Mouse (Mus musculus): ENCODE measurements at regions not wholly inside any gene's neighbourhood (a gene's known extent, or its start where the extent isn't known, plus 50 kb on each side); places are given as distances from the start of the nearest gene placed in this dataset.

DNA sequence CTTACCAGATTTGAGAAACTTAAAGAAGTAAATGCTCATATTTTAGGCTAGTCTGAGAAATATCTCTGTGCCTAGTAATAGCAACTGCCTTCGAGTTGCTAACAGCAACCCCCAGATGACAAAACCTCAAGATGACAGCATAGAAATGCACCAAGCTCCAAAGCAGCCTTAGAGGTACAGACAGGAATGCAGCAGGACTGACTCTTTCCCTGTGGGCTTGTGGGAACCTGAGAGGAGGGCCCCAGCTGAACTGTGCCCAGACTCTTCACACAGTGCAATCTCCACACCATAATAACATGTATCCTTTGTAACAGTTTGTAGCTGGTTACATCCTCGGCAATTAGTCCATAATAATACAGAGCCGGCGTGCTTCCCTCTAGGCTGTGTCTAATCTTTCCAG is 252.9 kb upstream of the Spag17 start:
- DNase-seq (ENCODE audit: low read depth): no peak

DNA sequence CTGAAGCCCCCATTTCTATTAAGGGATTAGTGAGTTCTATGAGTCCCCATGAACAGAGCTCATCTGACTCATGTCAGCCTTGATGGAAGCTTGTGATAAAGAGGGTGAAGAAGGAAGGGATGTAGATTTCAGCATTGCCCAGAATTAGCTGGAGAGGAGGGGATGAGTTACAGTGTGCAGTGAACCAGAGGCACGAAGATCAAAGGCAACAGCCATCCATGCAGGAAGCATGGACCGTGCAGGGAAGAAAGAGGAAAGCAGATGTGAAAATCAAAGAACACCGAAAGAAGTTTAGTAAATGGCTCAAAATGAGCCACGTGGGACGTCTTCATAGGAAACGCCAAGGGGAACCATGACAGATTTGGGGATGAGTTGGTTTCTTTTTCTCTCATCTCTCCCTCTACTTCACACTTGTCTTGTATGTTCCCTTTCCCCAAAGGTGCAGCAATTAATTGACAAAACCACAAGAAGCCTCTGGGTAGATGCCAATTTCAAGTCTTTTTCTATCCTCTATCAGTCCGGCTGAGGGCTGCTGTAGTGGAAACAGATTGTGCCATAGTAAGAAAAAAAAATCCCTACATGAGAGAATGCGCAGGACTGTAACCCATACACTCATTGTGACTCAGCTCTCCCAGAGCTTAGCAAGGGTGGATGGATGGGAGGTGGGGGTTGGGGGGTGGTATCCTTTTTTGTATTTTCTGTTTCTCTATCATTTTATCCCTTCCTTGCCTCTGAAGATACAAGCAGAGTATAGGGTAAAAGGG is 243.7 kb upstream of the Spag17 start:
- TF ChIP-seq POLR2A (IDR thresholded peaks at IDR 0.05; ENCODE audit: borderline replicate concordance, extremely low read depth, insufficient read depth, insufficient read length, poor library complexity, severe bottlenecking): no peak
- TF ChIP-seq CTCF (IDR thresholded peaks at IDR 0.05; ENCODE audit: borderline replicate concordance, extremely low read depth, insufficient read depth, insufficient read length): no peak
- DNase-seq (ENCODE audit: low read depth): peak; percentile 7

More for the DNA sequence above, 252.9 kb upstream of the Spag17 start:
- no peak for TF ChIP-seq POLR2A (IDR thresholded peaks at IDR 0.05; ENCODE audit: borderline replicate concordance, extremely low read depth, insufficient read depth, insufficient read length, poor library complexity, severe bottlenecking)
- TF ChIP-seq CTCF (IDR thresholded peaks at IDR 0.05; ENCODE audit: borderline replicate concordance, extremely low read depth, insufficient read depth, insufficient read length): no peak

DNA sequence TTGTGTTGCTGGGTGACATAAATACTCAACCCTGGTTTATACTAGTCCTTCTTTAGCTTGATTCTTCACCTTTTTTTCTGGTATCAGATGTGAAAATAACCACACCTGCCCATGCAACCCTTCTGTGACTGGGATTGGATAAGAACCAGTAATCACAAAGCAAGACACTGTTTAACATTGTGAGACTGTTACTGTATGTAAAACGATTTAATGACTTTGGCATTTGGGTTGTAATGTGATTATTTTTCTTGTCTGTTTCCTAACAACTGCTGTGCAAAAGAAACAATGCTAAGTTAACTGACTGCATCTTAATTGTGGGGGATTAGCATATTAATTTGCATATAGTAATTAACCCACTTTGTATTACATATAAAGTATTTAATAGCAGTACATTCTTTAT is 240.3 kb upstream of the Spag17 start:
- TF ChIP-seq CTCF (IDR thresholded peaks at IDR 0.05; ENCODE audit: borderline replicate concordance, extremely low read depth, insufficient read depth, insufficient read length) (no peak), POLR2A (IDR thresholded peaks at IDR 0.05; ENCODE audit: borderline replicate concordance, extremely low read depth, insufficient read depth, insufficient read length, poor library complexity, severe bottlenecking) (no peak)
- DNase-seq (ENCODE audit: low read depth): peak; percentile 33

DNA sequence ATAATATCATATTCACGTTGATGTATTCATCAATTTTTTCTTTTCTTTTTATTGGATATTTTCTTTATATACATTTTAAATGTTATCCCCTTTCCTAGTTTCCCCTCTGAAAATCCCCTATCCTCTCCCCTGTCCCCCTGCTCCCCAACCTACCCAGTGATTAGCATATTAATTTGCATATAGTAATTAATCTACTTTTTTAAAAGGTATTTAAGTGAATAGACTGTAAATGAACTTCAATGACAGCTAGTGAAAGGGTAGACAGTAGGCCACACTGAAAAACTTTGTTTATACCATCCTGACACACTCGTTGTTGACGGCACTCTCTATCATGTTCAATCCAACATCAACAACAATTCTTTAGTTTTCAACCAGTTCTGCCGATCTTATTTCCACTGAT is 239.9 kb upstream of the Spag17 start:
- no peak for TF ChIP-seq CTCF (IDR thresholded peaks at IDR 0.05; ENCODE audit: borderline replicate concordance, extremely low read depth, insufficient read depth, insufficient read length)
- TF ChIP-seq POLR2A (IDR thresholded peaks at IDR 0.05; ENCODE audit: borderline replicate concordance, extremely low read depth, insufficient read depth, insufficient read length, poor library complexity, severe bottlenecking): no peak
- DNase-seq (ENCODE audit: low read depth): peak; percentile 23

DNA sequence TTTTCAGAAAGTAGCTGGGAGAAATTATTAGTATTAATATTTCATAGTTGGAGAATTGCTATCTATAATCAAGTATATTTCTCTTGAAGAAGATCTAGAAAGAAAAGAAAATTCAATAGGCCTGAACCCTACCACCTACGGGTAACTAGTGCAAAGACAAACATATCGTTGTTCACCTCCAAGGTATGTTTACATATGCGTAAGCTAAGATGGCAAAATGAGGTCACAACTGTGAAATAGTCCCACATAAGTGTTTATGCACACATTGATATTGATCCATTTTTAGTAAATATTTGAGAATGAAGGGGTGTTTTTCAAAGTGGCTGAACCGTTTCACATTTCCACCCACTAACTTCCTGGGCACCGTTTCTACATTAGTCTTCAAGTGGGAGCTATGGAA is 227.6 kb upstream of the Spag17 start:
- no peak for DNase-seq (ENCODE audit: low read depth)
- TF ChIP-seq POLR2A (IDR thresholded peaks at IDR 0.05; ENCODE audit: borderline replicate concordance, extremely low read depth, insufficient read depth, insufficient read length, poor library complexity, severe bottlenecking) (no peak), CTCF (IDR thresholded peaks at IDR 0.05; ENCODE audit: borderline replicate concordance, extremely low read depth, insufficient read depth, insufficient read length) (no peak)

DNA sequence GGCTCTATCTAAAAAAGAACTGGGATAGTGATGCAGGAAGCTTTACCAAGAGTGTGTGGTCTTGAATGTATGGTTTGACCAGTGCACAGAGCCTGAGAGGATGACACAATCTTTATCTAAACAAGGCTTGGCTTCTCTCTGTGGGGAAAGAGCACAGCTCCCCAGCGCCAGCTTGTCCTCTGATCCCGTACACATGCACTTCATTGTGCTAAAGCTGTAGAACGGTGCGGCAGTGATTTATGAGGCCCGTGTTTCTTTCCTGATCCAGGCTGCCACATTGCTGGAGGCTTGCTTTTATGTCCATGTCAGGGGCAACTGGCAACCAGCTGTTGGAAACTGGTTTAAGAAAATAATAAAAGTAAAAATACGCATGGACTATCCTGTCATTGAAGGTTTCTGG is 221.4 kb upstream of the Spag17 start:
- TF ChIP-seq CTCF (IDR thresholded peaks at IDR 0.05; ENCODE audit: borderline replicate concordance, extremely low read depth, insufficient read depth, insufficient read length) (no peak), POLR2A (IDR thresholded peaks at IDR 0.05; ENCODE audit: borderline replicate concordance, extremely low read depth, insufficient read depth, insufficient read length, poor library complexity, severe bottlenecking) (no peak)
- no peak for DNase-seq (ENCODE audit: low read depth)

DNA sequence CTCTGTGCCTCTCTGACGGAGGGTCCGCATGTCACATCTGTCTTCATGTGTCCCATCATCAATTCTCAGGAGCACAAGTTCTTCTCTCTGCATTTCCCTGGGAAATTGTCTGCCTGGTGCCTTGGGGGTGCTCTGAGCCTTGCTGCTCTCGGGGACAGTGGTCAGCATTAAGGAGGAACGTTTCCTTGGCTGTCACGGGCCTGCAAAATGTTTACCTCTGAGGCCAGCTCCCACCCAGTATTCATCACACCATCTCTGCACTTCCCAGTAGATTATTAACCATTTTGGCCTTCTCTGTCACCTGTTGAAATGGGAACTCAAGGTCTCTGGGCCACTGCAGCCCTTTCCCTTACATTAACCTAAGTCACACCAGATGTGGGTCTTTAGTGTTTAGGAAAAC is 219.8 kb upstream of the Spag17 start:
- DNase-seq (ENCODE audit: low read depth): no peak
- TF ChIP-seq POLR2A (IDR thresholded peaks at IDR 0.05; ENCODE audit: borderline replicate concordance, extremely low read depth, insufficient read depth, insufficient read length, poor library complexity, severe bottlenecking) (no peak), CTCF (IDR thresholded peaks at IDR 0.05; ENCODE audit: borderline replicate concordance, extremely low read depth, insufficient read depth, insufficient read length) (no peak)

DNA sequence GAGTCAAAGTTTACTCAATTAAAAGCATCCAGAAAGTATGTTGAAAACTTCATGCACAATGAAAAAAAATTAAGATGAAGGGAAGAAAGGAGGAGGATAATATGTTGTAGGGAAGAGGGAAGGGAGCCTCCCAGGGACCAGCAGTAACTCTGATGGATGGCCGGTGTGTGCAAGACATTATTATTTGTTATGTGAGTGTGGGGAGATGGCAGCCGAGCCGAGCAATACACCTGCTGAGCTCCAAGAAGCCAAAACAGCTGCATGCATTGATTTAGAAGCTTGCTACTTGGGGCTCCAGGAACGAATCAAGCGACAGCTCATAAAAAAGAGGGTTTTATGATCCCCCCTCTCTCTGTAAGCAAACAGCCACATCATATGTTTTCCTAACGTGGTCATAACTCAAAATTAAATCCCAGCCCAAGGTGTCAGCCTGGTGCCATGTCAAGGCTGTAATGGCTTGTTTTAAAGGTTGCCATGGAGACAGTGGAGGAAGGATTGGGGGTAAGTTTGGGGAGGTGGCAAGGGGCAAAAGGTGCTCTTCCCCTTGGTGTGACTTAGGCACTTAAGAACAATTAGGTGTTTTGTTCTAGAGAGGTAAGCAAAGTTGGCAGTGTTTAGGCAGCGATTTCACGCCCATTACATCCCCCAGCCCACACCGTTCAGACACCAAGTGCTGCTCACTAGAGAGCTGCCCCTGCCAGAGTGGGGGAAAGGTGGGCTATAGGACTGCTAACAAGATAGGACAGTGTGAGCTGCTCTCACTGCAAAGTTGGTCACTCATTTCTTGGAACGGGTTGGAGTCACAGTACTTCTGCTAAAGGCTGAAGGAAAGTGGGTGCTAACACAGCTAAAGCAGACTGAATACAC is 219.1 kb upstream of the Spag17 start:
- no peak for TF ChIP-seq POLR2A (IDR thresholded peaks at IDR 0.05; ENCODE audit: borderline replicate concordance, extremely low read depth, insufficient read depth, insufficient read length, poor library complexity, severe bottlenecking)
- TF ChIP-seq CTCF (IDR thresholded peaks at IDR 0.05; ENCODE audit: borderline replicate concordance, extremely low read depth, insufficient read depth, insufficient read length): no peak
- no peak for DNase-seq (ENCODE audit: low read depth)

DNA sequence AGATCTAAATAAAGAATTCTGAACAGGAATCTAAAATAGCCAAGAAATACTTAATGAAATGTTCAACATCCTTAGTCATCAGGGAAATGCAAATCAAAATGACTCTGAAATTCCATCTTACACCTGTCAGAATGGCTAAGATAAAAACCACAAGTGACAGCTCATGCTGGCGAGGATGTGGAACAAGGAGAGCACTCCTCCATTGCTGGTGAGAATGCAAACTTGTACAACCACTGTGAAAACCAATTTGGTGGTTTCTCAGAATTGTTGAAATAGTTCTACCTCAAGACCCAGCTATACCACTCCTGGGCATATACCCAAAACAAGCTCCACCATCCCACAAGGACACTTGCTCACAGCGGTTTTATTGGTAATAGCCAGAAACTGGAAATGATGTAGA is 211.1 kb upstream of the Spag17 start:
- DNase-seq (ENCODE audit: low read depth): no peak
- TF ChIP-seq POLR2A (IDR thresholded peaks at IDR 0.05; ENCODE audit: borderline replicate concordance, extremely low read depth, insufficient read depth, insufficient read length, poor library complexity, severe bottlenecking): no peak
- TF ChIP-seq CTCF (IDR thresholded peaks at IDR 0.05; ENCODE audit: borderline replicate concordance, extremely low read depth, insufficient read depth, insufficient read length): no peak

DNA sequence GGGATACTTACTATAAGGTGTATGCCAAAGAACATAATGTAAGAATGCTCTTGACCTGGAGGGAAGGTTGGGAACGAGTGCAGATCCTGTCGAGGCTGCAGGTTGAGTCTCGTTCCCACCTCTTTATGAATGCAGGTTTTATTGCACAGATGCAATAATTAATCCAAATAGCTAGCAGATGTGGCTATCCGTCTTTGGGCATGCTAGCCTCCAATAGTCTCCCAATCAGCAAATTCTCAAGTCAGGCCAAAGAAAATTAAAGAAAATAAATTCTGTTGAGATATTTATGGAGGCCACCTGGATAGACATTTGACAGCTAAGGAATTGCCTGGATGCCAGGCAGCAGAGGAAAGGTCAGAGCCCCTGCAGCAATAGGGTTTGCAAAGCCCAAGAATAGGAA is 175.7 kb upstream of the Spag17 start:
- DNase-seq (ENCODE audit: low read depth): no peak
- TF ChIP-seq CTCF (IDR thresholded peaks at IDR 0.05; ENCODE audit: borderline replicate concordance, extremely low read depth, insufficient read depth, insufficient read length) (no peak), POLR2A (IDR thresholded peaks at IDR 0.05; ENCODE audit: borderline replicate concordance, extremely low read depth, insufficient read depth, insufficient read length, poor library complexity, severe bottlenecking) (no peak)

DNA sequence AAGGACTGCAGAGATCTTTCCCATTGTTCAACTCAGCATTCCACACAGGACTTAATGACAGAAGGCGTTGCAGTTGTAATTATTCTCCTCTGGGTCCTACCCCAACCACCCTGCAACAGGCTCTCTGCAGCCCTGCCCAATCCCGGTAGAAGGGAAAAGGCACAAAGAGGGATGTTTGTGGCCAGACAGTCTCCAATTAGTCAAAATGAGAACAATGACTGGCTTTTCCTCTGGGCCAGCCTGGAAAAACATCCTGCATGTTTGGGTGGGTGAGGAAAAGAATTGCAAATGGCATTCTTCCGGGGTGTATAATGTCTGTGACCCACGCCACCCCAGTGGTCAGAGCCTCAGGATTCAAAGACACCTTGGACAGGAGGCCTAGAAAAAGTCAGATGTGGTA is 168.8 kb upstream of the Spag17 start:
- DNase-seq (ENCODE audit: low read depth): no peak
- TF ChIP-seq CTCF (IDR thresholded peaks at IDR 0.05; ENCODE audit: borderline replicate concordance, extremely low read depth, insufficient read depth, insufficient read length) (no peak), POLR2A (IDR thresholded peaks at IDR 0.05; ENCODE audit: borderline replicate concordance, extremely low read depth, insufficient read depth, insufficient read length, poor library complexity, severe bottlenecking) (no peak)

All from brain, embryonic 14.5 days (tissue).